Mouse (Mus musculus) cortical plate, adult 2 months (tissue): ENCODE results near the gene D930048N14Rik.

Source experiments
- CTCF ChIP-seq: fragments of 200-500 bp; IDR thresholded peaks from 2 replicates; pipeline ENCODE4 v1.5.1; 2011; ENCODE audit warnings: mild to moderate bottlenecking, control low read depth, low read length; ENCODE audit not compliant: insufficient read depth; ENCODE audit errors: extremely low read depth
- POLR2A ChIP-seq: fragments of 200-500 bp; IDR thresholded peaks from 2 replicates; pipeline ENCODE4 v1.6.1; 2011; ENCODE audit warnings: mild to moderate bottlenecking, low read length, control low read depth; ENCODE audit not compliant: insufficient read depth; ENCODE audit errors: extremely low read depth

DNA sequence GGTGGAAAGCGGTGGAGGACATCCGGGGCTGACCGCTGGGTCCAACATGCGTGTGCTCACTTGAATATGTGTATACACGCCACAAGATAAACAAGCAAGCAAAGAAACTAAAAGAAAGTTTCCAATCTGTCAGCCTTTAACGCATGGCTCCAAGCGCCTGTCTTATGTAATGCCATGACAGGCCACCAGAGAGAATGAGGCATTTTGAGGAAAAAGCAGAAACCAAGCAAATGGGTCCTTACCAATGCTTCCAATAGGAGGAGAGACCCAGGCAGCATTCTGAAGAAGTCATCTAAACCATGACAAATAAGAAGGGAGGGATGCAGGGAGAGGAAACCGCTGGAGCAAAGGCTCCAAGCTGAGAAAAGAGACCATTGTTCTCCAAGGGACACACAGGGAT lies 36.5 kb upstream of the D930048N14Rik start:
- no peak for TF ChIP-seq POLR2A
- TF ChIP-seq CTCF: no peak
